Mouse (Mus musculus) midbrain, embryonic 13.5 days (tissue): ENCODE results near the gene Klf16. TPM values are rescaled to one million over a fixed set of nuclear protein-coding genes. Genes with fewer than 3 reads are reported as not detected.

Experiments used
- ATAC-seq: fragments of 200-750 bp; cut with Nextera tagmentation; 2 replicates; pipeline ENCODE4 v1.8.0; 2017; ENCODE audit warnings: mild to moderate bottlenecking, moderate TSS enrichment, moderate library complexity
- H3K27ac ChIP-seq: fragments of 300-500 bp; sonication (generic); 2 replicates; pipeline ENCODE4 v1.5.1; 2015; ENCODE audit warnings: inconsistent platforms, mild to moderate bottlenecking, moderate library complexity
- H3K27me3 ChIP-seq: fragments of 300-500 bp; sonication (generic); 2 replicates; pipeline ENCODE4 v1.6.1; 2015; ENCODE audit warnings: mild to moderate bottlenecking, inconsistent platforms
- H3K36me3 ChIP-seq: fragments of 300-500 bp; sonication (generic); 2 replicates; pipeline ENCODE4 v1.6.1; 2015; ENCODE audit warnings: mild to moderate bottlenecking, inconsistent platforms
- H3K4me1 ChIP-seq: fragments of 300-500 bp; sonication (generic); replicated peaks from 2 replicates; pipeline ENCODE4 v1.6.1; 2015; ENCODE audit warnings: inconsistent platforms
- H3K4me2 ChIP-seq: fragments of 300-500 bp; sonication (generic); replicated peaks from 2 replicates; pipeline ENCODE4 v1.6.1; 2015; ENCODE audit warnings: moderate library complexity, mild to moderate bottlenecking, inconsistent platforms
- H3K4me3 ChIP-seq: fragments of 300-500 bp; sonication (generic); replicated peaks from 2 replicates; pipeline ENCODE4 v1.5.1; 2015; ENCODE audit warnings: mild to moderate bottlenecking, inconsistent platforms
- H3K9ac ChIP-seq: fragments of 300-500 bp; sonication (generic); replicated peaks from 2 replicates; pipeline ENCODE4 v1.6.1; 2015; ENCODE audit warnings: mild to moderate bottlenecking, inconsistent platforms
- H3K9me3 ChIP-seq: fragments of 300-500 bp; sonication (generic); 2 replicates; pipeline ENCODE4 v1.6.1; 2016; ENCODE audit warnings: mild to moderate bottlenecking, inconsistent platforms
- WGBS: fragments of 180-500 bp; shearing (Covaris S2); methylation state at CpG from one replicate; pipeline ENCODE4 v1.1.7; 2015; 5-methylcytosine and 5-hydroxymethylcytosine counted together
- polyA plus RNA-seq: library from polyadenylated mRNA; unstranded; fragments of >200 nt; fragmentation: Nextera tagmentation; extraction: Ambion mirVana; gene quantifications from 2 replicates; pipeline ENCODE4 v1.2.1, GENCODE M21; 2015

The Klf16 gene
- polyA plus RNA-seq, 1 experiment from 2014 or later, result 4.5 TPM

DNA sequence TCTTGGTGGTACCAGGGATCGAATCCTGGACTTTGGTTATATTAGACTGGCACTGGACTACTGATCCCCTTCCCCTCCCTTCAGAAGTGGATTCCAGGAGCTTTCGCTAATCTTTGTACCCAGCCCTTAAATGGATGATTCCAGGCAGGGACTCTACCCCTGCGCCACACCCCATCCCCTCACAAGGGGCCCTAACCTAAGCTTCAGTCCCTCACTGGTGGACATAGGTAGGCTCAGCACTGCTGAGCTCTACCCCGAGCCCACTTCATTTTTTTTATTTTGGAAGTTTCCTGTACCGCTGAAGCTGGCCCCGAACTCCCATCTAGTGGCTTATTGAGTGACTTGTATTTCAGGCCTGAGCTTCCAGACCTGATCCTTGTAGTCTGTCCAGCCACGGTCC lies 26.2 kb upstream of the Klf16 start:
- Histone ChIP-seq H3K27ac (peak overlapping the region; percentile 90), H3K36me3 (peaks cover 24% of the 10 kb centered on the region), H3K4me3 (peak overlapping the region; percentile 69), H3K9ac (peak overlapping the region; percentile 78), H3K4me1 (peaks cover 20% of the 10 kb centered on the region), H3K27me3 (no peaks in the 10 kb centered on the region), H3K4me2 (peak overlapping the region; percentile 96), H3K9me3 (no peaks in the 10 kb centered on the region)
- ATAC-seq, result peak; percentile 58
- WGBS, result 43% methylated on average over 7 of the region's 7 CpGs

DNA sequence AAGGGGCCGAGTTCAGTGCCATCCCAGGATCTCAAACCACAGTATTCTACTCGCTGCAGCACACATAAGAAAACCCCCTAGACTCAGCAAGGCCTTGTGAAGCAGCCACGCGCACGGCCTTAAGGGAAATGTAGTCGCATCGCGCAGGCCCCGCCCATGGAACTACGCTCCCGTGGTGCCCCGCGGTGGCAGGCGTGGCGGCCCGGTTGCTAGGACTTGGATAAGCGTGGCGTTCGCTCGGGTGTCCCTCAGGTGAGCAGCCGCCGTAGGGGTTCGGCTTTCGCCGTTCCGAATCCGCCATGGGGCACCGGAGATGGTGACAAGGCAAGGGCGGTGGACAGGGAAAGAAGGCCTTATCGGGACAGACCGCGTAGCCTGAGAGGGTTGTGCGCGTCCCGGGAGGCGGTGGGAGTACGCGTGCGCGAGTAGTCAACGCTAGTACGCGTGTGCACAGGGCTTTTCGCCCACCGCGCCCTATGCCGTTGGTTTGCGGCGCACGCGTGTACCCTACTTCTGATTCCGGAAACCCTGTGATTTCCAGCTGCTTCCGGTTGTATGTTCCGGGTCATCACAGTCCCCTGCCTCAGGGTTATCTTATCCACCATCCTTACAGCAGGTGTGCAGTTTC lies 25.7 kb upstream of the Klf16 start, which contains the start of the genes Scamp4 and Adat3:
Gene Scamp4 (plus strand): TSS at position 175 of the 628 bp plus-strand sequence.
Gene Adat3 (plus strand): TSS at position 183 of the 628 bp plus-strand sequence.
- Histone ChIP-seq H3K27me3 (no peaks in the 10 kb centered on the region), H3K4me1 (peaks cover 20% of the 10 kb centered on the region), H3K36me3 (peaks cover 18% of the 10 kb centered on the region), H3K4me2 (peak within 1 kb of the TSS; percentile 96), H3K9me3 (no peaks in the 10 kb centered on the region), H3K9ac (peak within 1 kb of the TSS; percentile 78), H3K4me3 (peak within 1 kb of the TSS; percentile 69), H3K27ac (peak within 1 kb of the TSS; percentile 90)
- WGBS, result under 1% methylated on average over 54 of the region's 54 CpGs
- peak; percentile 96 for ATAC-seq

DNA sequence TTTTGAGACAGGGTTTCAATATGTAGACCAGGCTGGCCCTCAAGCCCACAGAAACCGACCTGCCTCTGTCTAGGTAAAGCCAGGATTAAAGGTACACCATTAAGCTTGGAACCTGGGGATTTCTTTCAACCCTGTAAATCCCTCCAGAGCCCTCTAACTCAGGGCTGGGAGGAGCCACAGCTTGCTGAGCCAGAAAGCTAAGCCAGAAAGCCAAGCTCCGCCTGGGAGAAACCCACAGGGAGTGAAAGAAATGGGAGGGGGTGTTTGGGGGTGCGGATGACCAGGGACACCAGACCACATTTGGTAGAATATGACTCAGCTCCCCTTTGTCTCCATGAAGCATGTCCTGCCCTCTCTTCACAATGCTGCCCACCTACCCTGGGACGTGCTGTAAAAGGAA lies 19.2 kb upstream of the Klf16 start:
- no peaks in the 10 kb centered on the region for H3K9me3 ChIP-seq
- no peak for ATAC-seq
- H3K4me2 ChIP-seq, result no peak overlapping the region
- 47% methylated on average over 4 of the region's 4 CpGs for WGBS
- no peak overlapping the region for H3K4me3 ChIP-seq
- H3K36me3 ChIP-seq, result no peaks in the 10 kb centered on the region
- H3K27me3 ChIP-seq, result peaks cover 11% of the 10 kb centered on the region; the same call in 1 of the 2 replicates
- no peaks in the 10 kb centered on the region for H3K4me1 ChIP-seq
- no peak overlapping the region for H3K9ac ChIP-seq
- H3K27ac ChIP-seq, result no peak overlapping the region

DNA sequence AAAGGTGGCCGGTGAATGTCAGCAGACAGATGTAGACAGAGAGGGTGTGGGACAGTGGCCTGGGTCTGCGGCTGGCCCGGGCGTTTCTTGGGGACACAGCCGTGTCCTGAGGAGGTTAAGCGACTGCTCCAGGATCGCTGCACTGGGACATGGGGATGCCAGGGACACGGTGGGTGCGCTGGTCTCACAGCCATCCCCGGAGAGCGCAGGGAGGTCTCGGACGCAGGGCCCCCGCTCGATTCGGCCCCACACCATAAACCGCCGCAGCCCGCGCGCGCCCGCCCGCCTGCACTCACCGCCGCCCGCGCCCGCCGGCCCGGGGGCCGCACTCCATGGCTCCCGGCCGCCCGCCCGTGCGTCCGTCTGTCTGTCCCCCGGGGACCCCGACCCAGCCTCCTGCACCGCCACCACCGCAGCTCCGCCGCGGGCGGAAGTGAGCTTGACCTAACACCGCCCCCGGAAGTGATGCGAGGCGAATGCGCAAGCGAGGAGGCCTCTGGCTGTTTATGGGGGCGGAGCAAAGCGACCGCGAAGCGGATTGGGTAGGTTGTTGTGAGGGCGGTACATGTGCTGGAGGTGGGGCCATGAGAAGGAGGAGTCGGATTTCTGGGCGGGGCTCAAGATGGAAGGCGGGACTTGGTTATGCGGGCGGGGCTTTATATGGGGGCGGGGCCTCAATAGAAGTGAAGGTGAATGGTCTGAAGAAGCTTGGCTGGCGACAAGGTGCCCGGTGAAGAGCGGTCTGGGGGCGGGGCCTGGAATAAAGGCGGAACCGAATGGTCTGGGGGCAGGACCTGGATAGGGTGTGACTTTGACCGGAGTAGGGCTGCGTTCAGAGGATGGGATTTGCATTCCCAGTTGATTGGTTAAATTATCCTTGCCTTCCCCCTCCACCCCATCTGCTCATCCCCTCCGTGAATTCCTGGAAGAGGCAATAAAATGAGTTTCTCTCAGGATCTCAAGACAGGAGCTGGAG lies 13.0 kb upstream of the Klf16 start, which contains the start of gene Abhd17a:
Gene Abhd17a (minus strand): TSS at position 463 of the 976 bp plus-strand sequence.
- ATAC-seq, result peak; percentile 96
- Histone ChIP-seq H3K4me2 (peak within 1 kb of the TSS; percentile 100), H3K36me3 (peaks cover 16% of the 10 kb centered on the region), H3K27ac (peak within 1 kb of the TSS; percentile 65; the same call in 1 of the 2 replicates), H3K27me3 (no peaks in the 10 kb centered on the region), H3K4me1 (peaks cover 35% of the 10 kb centered on the region), H3K9ac (peak within 1 kb of the TSS; percentile 98), H3K4me3 (peak within 1 kb of the TSS; percentile 91), H3K9me3 (no peaks in the 10 kb centered on the region)
- under 1% methylated on average over 70 of the region's 73 CpGs for WGBS

DNA sequence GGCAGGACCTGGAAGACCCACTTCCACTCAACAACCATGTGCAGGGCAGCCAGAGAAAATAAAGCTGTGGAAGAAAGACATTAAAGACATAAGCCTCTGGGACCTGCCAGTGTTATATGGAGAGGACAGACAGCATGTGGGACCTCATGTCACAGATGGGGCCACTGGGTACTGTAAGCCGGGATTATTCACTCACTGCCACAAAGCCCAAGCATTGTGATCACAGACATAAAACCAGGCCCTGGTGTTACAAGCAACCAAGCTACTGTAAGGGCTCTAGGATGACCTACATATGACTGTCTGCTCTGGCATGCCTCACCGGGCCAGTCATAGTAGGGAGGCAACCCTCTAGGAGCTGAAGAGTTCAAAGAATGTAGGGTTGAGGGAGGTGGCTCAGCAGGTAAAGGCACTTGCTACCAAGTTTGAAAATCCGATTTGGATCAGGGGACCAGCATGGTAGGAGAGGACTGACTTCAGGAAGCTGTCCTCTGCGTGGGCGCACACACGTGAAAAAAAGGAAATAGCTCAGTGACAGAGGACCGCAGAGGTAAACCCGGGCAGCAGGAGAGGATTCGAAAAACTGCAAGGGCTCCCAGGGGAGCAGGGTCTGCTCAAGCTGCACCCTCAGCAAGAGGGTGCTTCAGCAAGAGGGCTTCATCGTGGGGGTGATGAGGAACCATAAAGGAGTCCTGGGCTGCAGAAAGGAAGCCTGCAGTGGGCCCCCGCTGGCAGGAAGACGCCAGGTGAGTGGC lies 12.2 kb upstream of the Klf16 start:
- H3K9me3 ChIP-seq, result no peaks in the 10 kb centered on the region
- WGBS, result 21% methylated on average over 12 of the region's 12 CpGs
- no peak for ATAC-seq

DNA sequence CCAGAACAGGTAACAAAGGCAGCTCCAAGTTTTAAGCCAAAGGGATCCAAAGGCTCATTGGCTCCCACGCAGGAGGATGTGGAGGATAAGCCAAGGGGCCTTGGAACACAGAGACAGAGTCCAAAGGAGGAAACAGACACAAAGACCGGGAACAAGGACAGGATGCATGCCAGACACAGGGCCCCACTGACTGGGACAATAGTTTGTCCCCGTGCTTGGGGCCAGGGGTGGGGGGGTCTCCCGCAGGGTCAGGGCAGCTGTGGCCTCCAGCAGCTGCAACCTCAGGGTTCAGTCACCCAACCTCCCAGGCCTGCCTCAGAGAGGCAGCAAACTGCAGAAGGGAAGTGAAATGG lies 10.2 kb upstream of the Klf16 start:
- Histone ChIP-seq H3K27ac (no peak overlapping the region), H3K9ac (no peak overlapping the region), H3K9me3 (no peaks in the 10 kb centered on the region), H3K4me3 (no peak overlapping the region), H3K36me3 (peaks cover 38% of the 10 kb centered on the region), H3K4me1 (peaks cover 37% of the 10 kb centered on the region), H3K4me2 (no peak overlapping the region), H3K27me3 (no peaks in the 10 kb centered on the region)
- no peak for ATAC-seq
- WGBS, result 44% methylated on average over 4 of the region's 4 CpGs

More for the DNA sequence above, 12.2 kb upstream of the Klf16 start:
- Histone ChIP-seq H3K27me3 (no peaks in the 10 kb centered on the region), H3K9ac (peak overlapping the region; percentile 98), H3K27ac (peak overlapping the region; percentile 65; the same call in 1 of the 2 replicates), H3K4me1 (peaks cover 37% of the 10 kb centered on the region), H3K4me2 (peak overlapping the region; percentile 100), H3K36me3 (peaks cover 23% of the 10 kb centered on the region), H3K4me3 (peak overlapping the region; percentile 91)

DNA sequence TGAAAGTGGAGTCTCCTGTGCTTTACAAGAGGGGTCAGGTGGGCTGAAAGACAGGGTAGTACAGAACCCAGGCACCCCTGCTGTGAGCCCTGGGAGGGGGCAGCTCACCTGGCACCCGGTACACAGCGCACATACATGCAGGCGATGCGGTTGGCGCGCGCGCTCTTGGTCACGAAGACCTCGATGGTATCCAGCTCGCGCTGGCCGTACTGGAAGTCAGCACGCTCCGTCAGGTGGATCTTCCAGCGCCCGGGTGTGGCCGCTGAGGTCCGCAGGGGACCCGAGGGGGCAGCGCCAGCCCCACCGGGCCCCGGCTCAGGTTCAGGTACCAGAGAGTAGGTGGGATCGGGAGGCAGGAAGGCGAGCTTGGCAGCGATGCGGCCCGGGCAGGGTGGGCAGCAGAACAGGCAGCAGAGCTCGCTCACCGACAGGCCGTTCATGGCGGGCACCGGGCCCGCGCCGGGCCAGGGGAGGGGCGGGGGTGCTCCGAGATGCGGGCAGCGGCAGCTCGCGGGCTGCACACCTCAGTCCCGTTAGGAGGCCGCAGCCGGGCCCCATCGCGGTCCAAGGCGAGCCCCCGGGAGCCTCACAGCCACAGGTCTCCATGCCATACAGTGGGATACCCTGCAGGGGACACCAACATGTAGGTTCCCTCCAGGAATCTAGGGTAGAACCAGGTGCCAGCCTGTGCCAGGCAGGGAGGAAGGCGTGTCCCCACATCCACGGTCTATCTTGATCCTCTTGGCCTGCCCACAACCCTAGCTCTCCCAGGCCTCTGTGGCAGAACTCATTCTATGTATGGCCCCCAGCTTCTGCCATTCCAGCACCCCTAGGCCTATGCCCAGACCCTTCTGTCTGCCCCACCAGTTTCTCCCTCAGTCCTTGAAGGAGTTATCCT lies 9.5 kb upstream of the Klf16 start:
- H3K27me3 ChIP-seq, result no peaks in the 10 kb centered on the region
- peaks cover 37% of the 10 kb centered on the region for H3K4me1 ChIP-seq
- no peaks in the 10 kb centered on the region for H3K9me3 ChIP-seq
- no peak overlapping the region for H3K4me2 ChIP-seq
- peaks cover 38% of the 10 kb centered on the region for H3K36me3 ChIP-seq
- ATAC-seq, result no peak
- WGBS, result 96% methylated on average over 40 of the region's 51 CpGs
- no peak overlapping the region for H3K4me3 ChIP-seq
- peak overlapping the region; percentile 10; the same call in 1 of the 2 replicates for H3K9ac ChIP-seq
- peak overlapping the region; percentile 14; the same call in 1 of the 2 replicates for H3K27ac ChIP-seq

DNA sequence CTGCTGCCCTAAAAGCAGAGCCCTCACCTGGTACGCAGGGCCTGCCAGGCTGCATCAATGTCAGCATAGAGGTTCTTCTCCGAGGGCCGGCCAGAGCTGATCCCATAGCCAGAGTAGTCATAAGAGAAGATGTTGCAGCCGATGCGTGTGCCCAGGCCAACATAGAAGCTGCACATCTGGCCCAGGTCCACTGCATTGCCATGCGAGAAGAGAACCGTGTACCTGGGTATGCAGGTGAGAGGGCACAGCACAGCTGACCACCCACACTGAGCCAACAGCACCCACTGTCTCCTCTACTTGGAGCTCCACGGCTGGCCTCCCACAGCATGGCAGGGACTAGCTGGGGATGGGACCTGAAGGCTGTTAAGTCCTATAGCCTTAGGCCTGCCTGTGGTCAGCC lies 8.5 kb upstream of the Klf16 start:
- H3K4me2 ChIP-seq, result no peak overlapping the region
- 97% methylated on average over 8 of the region's 8 CpGs for WGBS
- H3K27me3 ChIP-seq, result no peaks in the 10 kb centered on the region
- H3K9me3 ChIP-seq, result no peaks in the 10 kb centered on the region
- H3K36me3 ChIP-seq, result peaks cover 38% of the 10 kb centered on the region
- no peak overlapping the region for H3K27ac ChIP-seq
- peak overlapping the region; percentile 16; the same call in 1 of the 2 replicates for H3K9ac ChIP-seq
- ATAC-seq, result no peak
- no peak overlapping the region for H3K4me3 ChIP-seq
- peaks cover 36% of the 10 kb centered on the region for H3K4me1 ChIP-seq

DNA sequence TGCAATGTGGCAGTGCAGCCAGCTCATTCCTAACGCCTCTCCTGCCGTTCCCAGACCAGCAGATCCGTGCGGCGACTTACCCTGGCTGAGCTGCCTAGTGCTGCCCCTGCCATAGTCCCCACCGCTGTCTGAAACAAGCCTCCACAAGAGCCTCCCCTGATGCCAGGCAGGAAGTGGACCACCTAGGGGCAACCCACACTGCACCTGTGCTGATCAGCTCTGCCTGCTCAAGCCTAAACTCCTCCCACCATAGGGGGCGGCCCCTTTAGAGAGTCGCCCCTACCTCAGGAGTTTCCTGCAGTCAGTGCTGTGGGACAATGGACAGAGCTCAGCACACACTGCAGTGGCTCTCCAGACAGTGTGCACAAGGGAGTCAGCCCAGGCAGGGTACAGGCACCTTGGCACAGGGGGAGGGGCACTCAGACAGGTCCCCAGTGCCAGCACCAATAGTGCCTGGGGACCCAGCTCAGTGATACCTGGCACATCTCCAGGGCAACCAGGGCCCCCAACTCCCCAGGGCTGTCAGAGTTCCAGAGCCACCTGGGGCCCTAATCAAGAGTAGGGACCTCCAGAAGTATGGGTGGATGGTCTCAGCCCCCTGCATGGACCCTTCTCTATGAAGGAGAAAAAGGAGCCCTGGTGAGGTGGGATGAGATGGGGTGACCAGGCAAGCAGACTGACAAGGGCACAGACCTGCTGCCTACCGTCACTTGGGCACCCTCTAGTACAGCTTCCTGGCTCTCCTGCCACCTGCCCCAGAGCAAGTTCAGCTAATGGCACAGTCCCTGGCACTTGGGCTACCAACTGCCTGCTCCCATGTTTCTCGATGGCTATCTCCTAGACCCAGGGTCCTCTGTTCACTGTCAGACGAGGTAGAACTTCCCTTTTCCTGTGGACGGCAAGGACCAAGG lies 7.8 kb upstream of the Klf16 start:
- no peak; the same call in 1 of the 2 replicates for ATAC-seq
- 0 out of 2 replicates have a peak overlapping the region, but pooled peaks have one; percentile 16 for H3K9ac ChIP-seq

DNA sequence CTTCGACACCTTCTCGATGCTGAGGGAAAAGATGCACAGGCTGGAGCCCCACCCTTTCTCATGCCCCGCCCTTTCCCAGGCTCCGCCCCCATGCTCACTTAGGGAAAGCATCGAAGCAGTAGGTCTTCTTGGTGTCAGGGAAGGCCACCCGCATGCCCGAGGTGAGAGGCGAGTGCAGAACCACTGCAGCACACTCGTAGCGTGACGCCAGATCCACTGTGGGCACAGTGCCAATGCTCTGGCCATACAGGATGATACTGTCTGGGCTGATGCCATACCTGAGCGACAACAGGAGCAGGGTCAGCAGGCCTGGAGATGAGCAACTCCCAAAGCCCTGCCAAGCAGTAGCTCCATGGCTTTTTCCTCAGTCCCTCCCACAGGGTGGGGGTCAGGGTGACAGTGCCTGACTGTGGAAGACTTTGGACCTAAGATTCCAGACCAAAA lies 6.9 kb upstream of the Klf16 start:
- H3K27me3 ChIP-seq, result no peaks in the 10 kb centered on the region
- no peak overlapping the region for H3K4me2 ChIP-seq
- H3K27ac ChIP-seq, result no peak overlapping the region
- no peak overlapping the region for H3K4me3 ChIP-seq
- peaks cover 38% of the 10 kb centered on the region for H3K36me3 ChIP-seq
- H3K4me1 ChIP-seq, result peaks cover 30% of the 10 kb centered on the region
- WGBS, result 72% methylated on average over 12 of the region's 12 CpGs
- H3K9ac ChIP-seq, result no peak overlapping the region
- no peaks in the 10 kb centered on the region for H3K9me3 ChIP-seq
- ATAC-seq, result no peak

More for the DNA sequence above, 7.8 kb upstream of the Klf16 start:
- 70% methylated on average over 12 of the region's 12 CpGs for WGBS
- Histone ChIP-seq H3K4me2 (no peak overlapping the region), H3K4me1 (peaks cover 35% of the 10 kb centered on the region), H3K27ac (no peak overlapping the region), H3K9me3 (no peaks in the 10 kb centered on the region), H3K4me3 (no peak overlapping the region), H3K36me3 (peaks cover 38% of the 10 kb centered on the region), H3K27me3 (no peaks in the 10 kb centered on the region)
